Mouse (Mus musculus): ENCODE data around the gene Tgfb1. TPM values are rescaled to one million over a fixed set of nuclear protein-coding genes. Genes with fewer than 3 reads are reported as not detected.
A peak's percentile ranks its signal among the peaks of the same experiment; 100 is the strongest.

Tgfb1 gene
- 2.4 and 2.6 TPM in 2 replicates for polyA plus RNA-seq (2016; fragmentation: Nextera tagmentation; extraction: Ambion mirVana)

- H3K36me3 ChIP-seq = no peaks in the 10 kb centered on the region
- H3K9me3 ChIP-seq = no peaks in the 10 kb centered on the region
- peak within 1 kb of the TSS; percentile 79 for H3K4me2 ChIP-seq (replicated peaks)
- H3K9ac ChIP-seq = peak within 1 kb of the TSS; percentile 54
- no peak for ATAC-seq (ENCODE audit: low FRiP score, low read depth)
- H3K4me1 ChIP-seq = peaks cover 32% of the 10 kb centered on the region
- peaks cover 61% of the 10 kb centered on the region for H3K27me3 ChIP-seq (replicated peaks)
- no peak within 1 kb of the TSS for H3K27ac ChIP-seq
- WGBS = 2% methylated on average over 64 of the region's 69 CpGs
- H3K4me3 ChIP-seq = peak within 1 kb of the TSS; percentile 45
Measured at GRCm38 (mm10) chr7:25686680-25687531, at the start of gene Tgfb1. Gene Tgfb1 (plus strand): TSS chr7:25687002.

- 94% methylated on average over 5 of the region's 5 CpGs for WGBS
- H3K36me3 ChIP-seq = peaks cover 39% of the 10 kb centered on the region
- H3K27ac ChIP-seq = no peak overlapping the region
Measured at GRCm38 (mm10) chr7:25637099-25637498, 49.7 kb upstream of the Tgfb1 start.

GRCm38 (mm10) chr7:25639754-25640153, 47.0 kb upstream of the Tgfb1 start:
- Histone ChIP-seq H3K27ac (no peak overlapping the region), H3K36me3 (peaks cover 24% of the 10 kb centered on the region), H3K4me3 (no peak overlapping the region), H3K4me2 (replicated peaks) (no peak overlapping the region), H3K9me3 (no peaks in the 10 kb centered on the region), H3K27me3 (replicated peaks) (no peaks in the 10 kb centered on the region), H3K4me1 (no peaks in the 10 kb centered on the region), H3K9ac (no peak overlapping the region)
- WGBS = 95% methylated on average over 4 of the region's 4 CpGs
- no peak for ATAC-seq (ENCODE audit: low FRiP score, low read depth)

More at GRCm38 (mm10) chr7:25637099-25637498, 49.7 kb upstream of the Tgfb1 start:
- no peaks in the 10 kb centered on the region for H3K4me1 ChIP-seq
- no peak overlapping the region for H3K4me3 ChIP-seq
- no peak overlapping the region for H3K9ac ChIP-seq
- no peaks in the 10 kb centered on the region for H3K9me3 ChIP-seq
- H3K4me2 ChIP-seq (replicated peaks) = no peak overlapping the region
- no peak; the same call in 1 of the 2 replicates for ATAC-seq (ENCODE audit: low FRiP score, low read depth)
- H3K27me3 ChIP-seq (replicated peaks) = no peaks in the 10 kb centered on the region

GRCm38 (mm10) chr7:25644136-25644535, 42.7 kb upstream of the Tgfb1 start:
- Histone ChIP-seq H3K27me3 (replicated peaks) (no peaks in the 10 kb centered on the region), H3K36me3 (peaks cover 6% of the 10 kb centered on the region), H3K9ac (no peak overlapping the region), H3K9me3 (no peaks in the 10 kb centered on the region), H3K27ac (no peak overlapping the region), H3K4me1 (no peaks in the 10 kb centered on the region), H3K4me2 (replicated peaks) (no peak overlapping the region), H3K4me3 (no peak overlapping the region)
- ATAC-seq (ENCODE audit: low FRiP score, low read depth) = no peak
- WGBS = 85% methylated on average over 10 of the region's 10 CpGs

- ATAC-seq (ENCODE audit: low FRiP score, low read depth) = no peak
- no peak overlapping the region for H3K4me3 ChIP-seq
- H3K27ac ChIP-seq = no peak overlapping the region
- H3K36me3 ChIP-seq = peaks cover 6% of the 10 kb centered on the region
- H3K9me3 ChIP-seq = no peaks in the 10 kb centered on the region
- no peaks in the 10 kb centered on the region for H3K27me3 ChIP-seq (replicated peaks)
- no peaks in the 10 kb centered on the region for H3K4me1 ChIP-seq
- H3K9ac ChIP-seq = no peak overlapping the region
- H3K4me2 ChIP-seq (replicated peaks) = no peak overlapping the region
- WGBS = 87% methylated on average over 4 of the region's 4 CpGs
Measured at GRCm38 (mm10) chr7:25644631-25645030, 42.2 kb upstream of the Tgfb1 start.

GRCm38 (mm10) chr7:25645074-25645473, 41.7 kb upstream of the Tgfb1 start:
- H3K4me1 ChIP-seq = no peaks in the 10 kb centered on the region
- no peak overlapping the region for H3K9ac ChIP-seq
- peaks cover 6% of the 10 kb centered on the region for H3K36me3 ChIP-seq
- H3K9me3 ChIP-seq = no peaks in the 10 kb centered on the region
- no peak overlapping the region for H3K27ac ChIP-seq
- 64% methylated on average over 14 of the region's 14 CpGs for WGBS
- H3K27me3 ChIP-seq (replicated peaks) = no peaks in the 10 kb centered on the region
- no peak overlapping the region for H3K4me2 ChIP-seq (replicated peaks)
- H3K4me3 ChIP-seq = no peak overlapping the region
- no peak for ATAC-seq (ENCODE audit: low FRiP score, low read depth)

- H3K4me2 ChIP-seq (replicated peaks) = no peak overlapping the region
- H3K9me3 ChIP-seq = no peaks in the 10 kb centered on the region
- no peak for ATAC-seq (ENCODE audit: low FRiP score, low read depth)
- no peaks in the 10 kb centered on the region for H3K4me1 ChIP-seq
- H3K4me3 ChIP-seq = no peak overlapping the region
- no peaks in the 10 kb centered on the region for H3K27me3 ChIP-seq (replicated peaks)
- H3K27ac ChIP-seq = no peak overlapping the region
- WGBS = 59% methylated on average over 5 of the region's 5 CpGs
- H3K9ac ChIP-seq = no peak overlapping the region
- H3K36me3 ChIP-seq = no peaks in the 10 kb centered on the region; the same call in 1 of the 2 replicates
Measured at GRCm38 (mm10) chr7:25647574-25648123, 39.2 kb upstream of the Tgfb1 start.

- H3K9ac ChIP-seq = no peak overlapping the region
- 86% methylated on average over 5 of the region's 5 CpGs for WGBS
- no peak overlapping the region for H3K4me2 ChIP-seq (replicated peaks)
- H3K27ac ChIP-seq = no peak overlapping the region
- no peaks in the 10 kb centered on the region; the same call in 1 of the 2 replicates for H3K36me3 ChIP-seq
- no peak for ATAC-seq (ENCODE audit: low FRiP score, low read depth)
- no peaks in the 10 kb centered on the region for H3K27me3 ChIP-seq (replicated peaks)
- H3K4me3 ChIP-seq = no peak overlapping the region
- H3K9me3 ChIP-seq = no peaks in the 10 kb centered on the region
- H3K4me1 ChIP-seq = no peaks in the 10 kb centered on the region
Measured at GRCm38 (mm10) chr7:25649839-25650238, 37.0 kb upstream of the Tgfb1 start.

- no peaks in the 10 kb centered on the region; the same call in 1 of the 2 replicates for H3K36me3 ChIP-seq
- 88% methylated on average over 8 of the region's 8 CpGs for WGBS
- no peaks in the 10 kb centered on the region for H3K27me3 ChIP-seq (replicated peaks)
- H3K9ac ChIP-seq = no peak overlapping the region
- no peaks in the 10 kb centered on the region for H3K9me3 ChIP-seq
- H3K4me2 ChIP-seq (replicated peaks) = no peak overlapping the region
- no peaks in the 10 kb centered on the region for H3K4me1 ChIP-seq
- no peak for ATAC-seq (ENCODE audit: low FRiP score, low read depth)
- no peak overlapping the region for H3K4me3 ChIP-seq
- H3K27ac ChIP-seq = no peak overlapping the region
Measured at GRCm38 (mm10) chr7:25651281-25651680, 35.5 kb upstream of the Tgfb1 start.

- peaks cover under 1% of the 10 kb centered on the region; the same call in 1 of the 2 replicates for H3K4me1 ChIP-seq
- ATAC-seq (ENCODE audit: low FRiP score, low read depth) = no peak
- no peak overlapping the region for H3K4me3 ChIP-seq
- H3K9ac ChIP-seq = no peak overlapping the region
- H3K9me3 ChIP-seq = no peaks in the 10 kb centered on the region
- no peaks in the 10 kb centered on the region; the same call in 1 of the 2 replicates for H3K36me3 ChIP-seq
- no peak overlapping the region for H3K4me2 ChIP-seq (replicated peaks)
- WGBS = 92% methylated on average over 12 of the region's 12 CpGs
- H3K27ac ChIP-seq = no peak overlapping the region
- H3K27me3 ChIP-seq (replicated peaks) = no peaks in the 10 kb centered on the region
Measured at GRCm38 (mm10) chr7:25652244-25652759, 34.5 kb upstream of the Tgfb1 start.

GRCm38 (mm10) chr7:25655601-25656428, 31.0 kb upstream of the Tgfb1 start:
- H3K27ac ChIP-seq = no peak overlapping the region
- WGBS = 78% methylated on average over 11 of the region's 11 CpGs
- H3K36me3 ChIP-seq = no peaks in the 10 kb centered on the region
- ATAC-seq (ENCODE audit: low FRiP score, low read depth) = no peak
- H3K9ac ChIP-seq = no peak overlapping the region
- H3K9me3 ChIP-seq = no peaks in the 10 kb centered on the region
- H3K27me3 ChIP-seq (replicated peaks) = no peaks in the 10 kb centered on the region
- peaks cover 9% of the 10 kb centered on the region; the same call in 1 of the 2 replicates for H3K4me1 ChIP-seq
- no peak overlapping the region for H3K4me2 ChIP-seq (replicated peaks)
- H3K4me3 ChIP-seq = no peak overlapping the region

GRCm38 (mm10) chr7:25657785-25658184, 29.0 kb upstream of the Tgfb1 start:
- 43% methylated on average over 10 of the region's 10 CpGs for WGBS
- H3K4me2 ChIP-seq (replicated peaks) = peak overlapping the region; percentile 82
- H3K9ac ChIP-seq = peak overlapping the region; percentile 58
- peaks cover 6% of the 10 kb centered on the region; the same call in 1 of the 2 replicates for H3K36me3 ChIP-seq
- H3K4me3 ChIP-seq = peak overlapping the region; percentile 65
- H3K27ac ChIP-seq = no peak overlapping the region
- H3K4me1 ChIP-seq = peaks cover 9% of the 10 kb centered on the region; the same call in 1 of the 2 replicates
- no peaks in the 10 kb centered on the region for H3K27me3 ChIP-seq (replicated peaks)
- no peaks in the 10 kb centered on the region for H3K9me3 ChIP-seq
- ATAC-seq (ENCODE audit: low FRiP score, low read depth) = no peak

Data from neural tube, embryonic 12.5 days (tissue).